Mouse (Mus musculus): Measurements from ENCODE around the gene Gm7137.
"Not testable (repeated sequence)": the region's sequence is repeated elsewhere in the genome, so short reads cannot be mapped to it uniquely, and the experiment has no call there.

Gm7137 gene

DNA sequence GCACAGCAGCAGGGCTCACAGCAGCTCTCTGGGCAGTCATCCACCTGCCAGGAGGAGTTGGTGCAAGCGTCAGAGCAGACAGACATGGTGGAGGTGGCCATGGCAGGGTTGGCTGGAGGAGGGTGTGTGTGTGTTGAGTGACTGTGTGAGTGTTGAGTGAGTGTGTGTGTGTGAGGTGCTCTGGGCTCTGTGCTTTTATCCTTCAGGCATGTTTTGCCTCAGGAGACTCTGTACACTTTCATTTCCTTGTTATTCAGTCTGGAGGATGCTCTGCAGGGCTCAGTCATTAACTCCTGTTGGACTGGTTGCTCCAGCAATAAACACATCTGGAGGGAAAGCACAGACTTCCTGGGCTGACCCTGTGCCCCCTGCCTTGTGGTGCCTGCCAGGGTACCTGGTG is 36.7 kb downstream of the Gm7137 start, which contains the start of gene Gm9736:
TSS of gene Gm9736 (minus strand) at position 101 of the 400 bp plus-strand sequence.
- DNase-seq, result not testable (repeated sequence)

DNA sequence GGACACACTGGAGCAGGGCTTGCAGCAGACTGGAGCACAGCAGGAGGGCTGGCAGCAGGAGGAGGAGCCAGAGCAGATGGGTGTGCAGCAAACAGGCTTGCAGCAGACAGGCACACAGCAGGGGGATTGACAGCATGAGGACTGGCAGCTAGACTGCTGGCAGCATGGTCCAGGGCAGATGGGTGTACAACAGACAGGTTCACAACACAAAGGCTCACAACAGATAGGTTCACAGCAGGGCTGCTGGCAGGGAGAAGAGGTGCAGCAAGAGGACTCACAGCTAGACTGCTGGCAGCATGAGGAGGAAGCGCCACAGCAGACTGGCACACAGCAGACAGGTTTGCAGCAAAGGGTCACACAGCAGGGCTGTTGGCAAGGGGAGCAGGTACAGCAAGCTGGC is 37.3 kb downstream of the Gm7137 start:
- not testable (repeated sequence) for DNase-seq

DNA sequence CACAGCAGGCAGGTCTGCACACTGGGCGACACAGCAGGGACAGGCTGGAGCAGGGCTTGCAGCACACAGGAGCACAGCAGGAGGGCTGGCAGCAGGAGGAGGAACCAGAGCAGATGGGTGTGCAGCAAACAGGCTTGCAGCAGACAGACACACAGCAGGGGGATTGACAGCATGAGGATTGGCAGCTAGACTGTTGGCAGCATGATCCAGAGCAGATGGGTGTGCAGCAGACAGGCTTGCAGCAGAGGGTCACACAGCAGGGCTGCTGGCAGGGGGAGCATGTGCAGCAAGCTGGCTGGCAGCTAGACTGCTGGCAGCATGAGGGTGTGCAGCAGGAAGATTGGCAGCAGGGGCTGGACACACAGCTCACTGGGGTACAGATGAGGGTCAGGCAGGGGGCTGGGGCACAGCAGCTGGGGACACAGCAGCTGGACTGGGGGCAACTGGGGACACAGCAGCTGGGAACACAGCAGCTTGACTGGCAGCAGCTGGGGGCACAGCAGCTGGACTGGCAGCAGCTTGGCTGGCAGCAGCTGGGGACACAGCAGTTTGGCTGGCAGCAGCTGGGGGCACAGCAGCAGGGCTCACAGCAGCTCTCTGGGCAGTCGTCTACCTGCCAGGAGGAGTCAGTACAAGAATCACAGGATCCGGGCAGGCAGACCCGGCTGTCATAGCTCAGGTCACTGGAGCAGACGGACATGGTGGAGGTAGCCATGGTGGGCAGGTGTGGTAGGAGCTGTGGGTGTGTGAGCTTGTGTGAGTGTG is 45.9 kb downstream of the Gm7137 start, which contains the start of gene Gm18596:
TSS of gene Gm18596 (minus strand) at position 715 of the 765 bp plus-strand sequence.
- not testable (repeated sequence) for DNase-seq

DNA sequence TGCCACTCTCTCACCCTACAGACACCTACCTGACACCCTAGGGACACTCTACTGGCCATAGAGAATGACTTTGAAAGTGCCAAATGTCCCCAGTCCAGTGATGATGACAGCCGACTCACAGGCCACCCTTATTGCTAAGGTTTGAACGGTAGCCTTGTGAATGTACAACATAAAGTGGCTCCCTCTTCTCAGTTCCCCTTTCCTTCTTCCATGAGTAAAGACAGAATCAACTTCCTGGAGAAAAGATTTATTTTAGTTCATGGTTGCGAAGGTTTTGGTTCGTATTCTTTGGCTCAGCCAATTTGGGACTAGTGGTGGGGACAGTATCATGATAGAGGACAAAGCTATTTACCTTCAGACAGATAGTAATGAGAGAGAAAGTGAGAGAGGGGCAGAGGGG is 49.1 kb downstream of the Gm7137 start:
- no peak for DNase-seq
